29 mouse cellular contexts compared by ENCODE assay signal in the genomic region with DNA sequence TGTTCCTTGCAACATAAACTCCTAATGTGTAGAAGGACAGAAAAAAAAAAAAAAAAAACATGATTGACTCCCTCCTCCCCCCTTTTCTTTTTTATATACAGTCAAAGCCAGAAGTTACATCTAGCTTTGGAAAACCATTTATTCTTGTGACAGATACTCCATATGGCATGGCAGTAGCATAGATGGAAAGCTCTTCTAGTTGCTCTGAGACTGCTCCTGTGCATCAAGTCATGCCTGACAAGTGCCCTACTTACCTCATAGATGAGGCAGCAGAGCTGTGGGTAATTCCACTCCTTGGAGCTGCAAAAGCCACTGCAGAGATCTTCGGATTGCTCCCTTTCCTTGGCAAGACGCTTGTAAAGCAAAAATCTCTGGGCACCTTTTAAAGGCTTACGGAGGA.
DNase-seq lines count a peak whose midpoint lies in the region; ATAC-seq and TF ChIP-seq lines count a peak whose summit lies in the region.
"Had no signal": no experiment of that assay in that cellular context is flagged by ENCODE, and none has a peak within 500 bp of the region (broad histone marks: within the 10 kb centered on the region; RNA-seq: fewer than 3 reads in every experiment).

No protein-coding gene starts in this region.

- H3K4me3 ChIP-seq in forebrain, embryonic 15.5 days, result no peak overlapping the region
- no peak overlapping the region for H3K4me3 ChIP-seq in forebrain, embryonic 11.5 days (ENCODE audit: low read depth, low read length)
- H3K4me3 ChIP-seq in hindbrain, embryonic 14.5 days (replicated peaks; ENCODE audit: low read length), result no peak overlapping the region
- H3K4me3 ChIP-seq in hindbrain, postnatal 0 days (ENCODE audit: low read length), result no peak overlapping the region
- no peak overlapping the region for H3K4me3 ChIP-seq in limb, embryonic 12.5 days (replicated peaks)
- H3K4me3 ChIP-seq: embryonic facial prominence, embryonic 12.5 days; erythroblast, embryonic 14.5 days; forebrain, embryonic 13.5 days; heart, embryonic 12.5 days; heart, embryonic 15.5 days; hindbrain, embryonic 10.5 days; hindbrain, embryonic 13.5 days had no signal

- no peaks in the 10 kb centered on the region for H3K27me3 ChIP-seq in forebrain, embryonic 15.5 days
- H3K27me3 ChIP-seq in forebrain, embryonic 11.5 days (ENCODE audit: control insufficient read depth, insufficient read depth, low read length), result no peaks in the 10 kb centered on the region
- H3K27me3 ChIP-seq in hindbrain, embryonic 14.5 days (ENCODE audit: control insufficient read depth, insufficient read depth, low read length), result no peaks in the 10 kb centered on the region
- no peaks in the 10 kb centered on the region for H3K27me3 ChIP-seq in hindbrain, postnatal 0 days (ENCODE audit: insufficient read depth, low read length)
- H3K27me3 ChIP-seq in limb, embryonic 12.5 days, result no peaks in the 10 kb centered on the region
- H3K27me3 ChIP-seq: CH12.LX; embryonic facial prominence, embryonic 12.5 days; forebrain, embryonic 13.5 days; hindbrain, embryonic 13.5 days; Patski had no signal

- H3K9ac ChIP-seq in forebrain, embryonic 15.5 days (replicated peaks), result no peak overlapping the region
- no peak overlapping the region for H3K9ac ChIP-seq in forebrain, embryonic 11.5 days (ENCODE audit: low read length)
- H3K9ac ChIP-seq in hindbrain, embryonic 14.5 days, result no peak overlapping the region
- no peak overlapping the region for H3K9ac ChIP-seq in hindbrain, postnatal 0 days (replicated peaks; ENCODE audit: low read length)
- no peak overlapping the region for H3K9ac ChIP-seq in limb, embryonic 12.5 days (replicated peaks)
- H3K9ac ChIP-seq: embryonic facial prominence, embryonic 12.5 days; forebrain, embryonic 13.5 days; heart, embryonic 12.5 days; heart, embryonic 15.5 days; hindbrain, embryonic 13.5 days had no signal

- no peak overlapping the region for H3K4me2 ChIP-seq in forebrain, embryonic 15.5 days (replicated peaks)
- no peak overlapping the region for H3K4me2 ChIP-seq in forebrain, embryonic 11.5 days (ENCODE audit: low read depth, low read length, severe bottlenecking)
- H3K4me2 ChIP-seq in hindbrain, embryonic 14.5 days (replicated peaks), result no peak overlapping the region
- no peak overlapping the region for H3K4me2 ChIP-seq in hindbrain, postnatal 0 days (ENCODE audit: low read depth, low read length)
- peak overlapping the region; percentile 34 for H3K4me2 ChIP-seq in limb, embryonic 12.5 days
- H3K4me2 ChIP-seq: embryonic facial prominence, embryonic 12.5 days; forebrain, embryonic 13.5 days; heart, embryonic 12.5 days; heart, embryonic 15.5 days; hindbrain, embryonic 13.5 days had no signal

- H3K4me1 ChIP-seq in forebrain, embryonic 15.5 days, result peaks cover 24% of the 10 kb centered on the region
- H3K4me1 ChIP-seq in forebrain, embryonic 11.5 days (replicated peaks; ENCODE audit: control insufficient read depth, insufficient read depth, low read length), result no peaks in the 10 kb centered on the region; the same call in 1 of the 2 replicates
- H3K4me1 ChIP-seq in hindbrain, embryonic 14.5 days (replicated peaks; ENCODE audit: control insufficient read depth, insufficient read depth, low read length), result peaks cover 19% of the 10 kb centered on the region
- peaks cover 15% of the 10 kb centered on the region; the same call in 1 of the 2 replicates for H3K4me1 ChIP-seq in hindbrain, postnatal 0 days (ENCODE audit: insufficient read depth, low read length)
- H3K4me1 ChIP-seq in limb, embryonic 12.5 days (replicated peaks), result peaks cover 64% of the 10 kb centered on the region
- H3K4me1 ChIP-seq: heart, embryonic 12.5 days had no signal

- no peak for DNase-seq in forebrain, embryonic 11.5 days (ENCODE audit: low spot score)
- DNase-seq in hindbrain, embryonic 14.5 days (ENCODE audit: low spot score), result no peak
- no peak for DNase-seq in hindbrain, postnatal 0 days (ENCODE audit: low spot score)
- peak; percentile 48 for DNase-seq in brain, embryonic 14.5 days (ENCODE audit: low read depth)
- DNase-seq in ovary, postnatal 10 days (ENCODE audit: low spot score), result no peak
- no peak for DNase-seq in left cerebral cortex, postnatal 10 days (ENCODE audit: extremely low spot score in 1 of 2, low spot score in 2 of 2)
- DNase-seq: adrenal gland, postnatal 10 days; adrenal gland, postnatal 36 days; B cell, adult 2 months; cerebellum, adult 11-12 months; cerebellum, adult 8-10 months; cerebellum, postnatal 10 days; gastrocnemius, postnatal 25 days; heart, adult 18-20 months; heart, postnatal 10 days; heart, postnatal 36 days had no signal

- intact Hi-C loops in left cerebral cortex, postnatal 10 days (cut with DNase I), result no loop called here

- 72% methylated on average over 3 of the region's 3 CpGs for WGBS in forebrain, embryonic 15.5 days
- WGBS in forebrain, embryonic 11.5 days, result 90% methylated on average over 3 of the region's 3 CpGs
- 90% methylated on average over 3 of the region's 3 CpGs for WGBS in hindbrain, embryonic 14.5 days
- WGBS in hindbrain, postnatal 0 days, result 72% methylated on average over 3 of the region's 3 CpGs
- 20% methylated on average over 3 of the region's 3 CpGs for WGBS in limb, embryonic 12.5 days

- no peak for TF ChIP-seq CTCF in hindbrain, postnatal 0 days (IDR thresholded peaks at IDR 0.05; ENCODE audit: low read depth)
- TF ChIP-seq CTCF in brain, embryonic 14.5 days (IDR thresholded peaks at IDR 0.05; ENCODE audit: borderline replicate concordance, extremely low read depth, insufficient read depth, insufficient read length), result no peak

- no peak for ATAC-seq in forebrain, embryonic 15.5 days (replicated peaks)
- ATAC-seq in forebrain, embryonic 11.5 days (replicated peaks; ENCODE audit: low FRiP score), result no peak
- no peak for ATAC-seq in hindbrain, embryonic 14.5 days (ENCODE audit: low FRiP score)
- ATAC-seq in hindbrain, postnatal 0 days, result no peak
- no peak for ATAC-seq in limb, embryonic 12.5 days (ENCODE audit: insufficient number of reproducible peaks, insufficient read depth, low FRiP score, low TSS enrichment, low read depth)
- ATAC-seq: forebrain, embryonic 13.5 days; intestine, postnatal 0 days; Patski had no signal

- 0 out of 2 replicates have a peak overlapping the region, but pooled peaks have one; percentile 24 for H3K27ac ChIP-seq in forebrain, embryonic 15.5 days (replicated peaks)
- H3K27ac ChIP-seq in forebrain, embryonic 11.5 days (ENCODE audit: low read depth, low read length), result no peak overlapping the region
- H3K27ac ChIP-seq in hindbrain, embryonic 14.5 days, result peak overlapping the region; percentile 47; the same call in 1 of the 2 replicates
- no peak overlapping the region for H3K27ac ChIP-seq in hindbrain, postnatal 0 days
- peak overlapping the region; percentile 78 for H3K27ac ChIP-seq in limb, embryonic 12.5 days
- H3K27ac ChIP-seq: embryonic facial prominence, embryonic 12.5 days; forebrain, embryonic 13.5 days; heart, embryonic 15.5 days; hindbrain, embryonic 10.5 days; hindbrain, embryonic 13.5 days had no signal

- no peaks in the 10 kb centered on the region for H3K9me3 ChIP-seq in forebrain, embryonic 15.5 days
- H3K9me3 ChIP-seq in forebrain, embryonic 11.5 days (ENCODE audit: control insufficient read depth, low read length), result no peaks in the 10 kb centered on the region
- no peaks in the 10 kb centered on the region for H3K9me3 ChIP-seq in hindbrain, embryonic 14.5 days (ENCODE audit: control insufficient read depth, low read length)
- no peaks in the 10 kb centered on the region for H3K9me3 ChIP-seq in hindbrain, postnatal 0 days (ENCODE audit: low read length)
- no peaks in the 10 kb centered on the region for H3K9me3 ChIP-seq in limb, embryonic 12.5 days
- H3K9me3 ChIP-seq: embryonic facial prominence, embryonic 12.5 days; forebrain, embryonic 13.5 days; heart, embryonic 12.5 days; heart, embryonic 15.5 days; hindbrain, embryonic 10.5 days; hindbrain, embryonic 13.5 days had no signal

- TF ChIP-seq POLR2A in brain, embryonic 14.5 days (IDR thresholded peaks at IDR 0.05; ENCODE audit: borderline replicate concordance, extremely low read depth, insufficient read depth, insufficient read length, poor library complexity, severe bottlenecking), result no peak

- H3K36me3 ChIP-seq in forebrain, embryonic 15.5 days, result no peaks in the 10 kb centered on the region
- H3K36me3 ChIP-seq in forebrain, embryonic 11.5 days (ENCODE audit: control insufficient read depth, insufficient read depth, low read length), result no peaks in the 10 kb centered on the region
- H3K36me3 ChIP-seq in hindbrain, embryonic 14.5 days (replicated peaks; ENCODE audit: control insufficient read depth, insufficient read depth), result no peaks in the 10 kb centered on the region
- no peaks in the 10 kb centered on the region for H3K36me3 ChIP-seq in hindbrain, postnatal 0 days (ENCODE audit: insufficient read depth, low read length)
- H3K36me3 ChIP-seq in limb, embryonic 12.5 days, result no peaks in the 10 kb centered on the region
- H3K36me3 ChIP-seq: embryonic facial prominence, embryonic 12.5 days; G1E; heart, embryonic 12.5 days; heart, embryonic 15.5 days; hindbrain, embryonic 10.5 days; hindbrain, embryonic 13.5 days had no signal

Comparison
In these comparisons a context has a peak if more than half of its experiments do, and no peak if none do; other contexts are left out.
1. H3K27ac ChIP-seq: peak in forebrain, embryonic 15.5 days (single experiment), hindbrain, embryonic 14.5 days (single experiment) and limb, embryonic 12.5 days (single experiment); none in forebrain, embryonic 11.5 days (single experiment) and hindbrain, postnatal 0 days (single experiment).